Mouse (Mus musculus): Measurements from ENCODE around the gene Tmem150b.

Gene Tmem150b

GRCm38 (mm10) chr7:4725169-4725568 is at the start of gene Tmem150b:
Tmem150b (minus strand) TSS chr7:4725249.
- no peak for DNase-seq (ENCODE audit: low read depth, low spot score)

- DNase-seq (ENCODE audit: low read depth, low spot score), result no peak
Measured at GRCm38 (mm10) chr7:4771202-4771601, 46.2 kb upstream of the Tmem150b start, which contains the start of gene Fam71e2. Fam71e2 (minus strand) TSS chr7:4771302.

GRCm38 (mm10) chr7:4764946-4765710 is 40.1 kb upstream of the Tmem150b start:
- no peak for DNase-seq (ENCODE audit: low read depth, low spot score)

GRCm38 (mm10) chr7:4759670-4760069 is 34.6 kb upstream of the Tmem150b start:
- DNase-seq (ENCODE audit: low read depth, low spot score), result no peak

GRCm38 (mm10) chr7:4752821-4753570 is 27.9 kb upstream of the Tmem150b start, which contains the start of gene Cox6b2:
Cox6b2 (minus strand) TSS chr7:4753094.
- DNase-seq (ENCODE audit: low read depth, low spot score), result peak; percentile 79

GRCm38 (mm10) chr7:4751971-4752820 is 27.1 kb upstream of the Tmem150b start:
- peak; percentile 44 for DNase-seq (ENCODE audit: low read depth, low spot score)

- DNase-seq (ENCODE audit: low read depth, low spot score), result no peak
Measured at GRCm38 (mm10) chr7:4749169-4749568, 24.1 kb upstream of the Tmem150b start.

GRCm38 (mm10) chr7:4748321-4748720 is 23.3 kb upstream of the Tmem150b start:
- no peak for DNase-seq (ENCODE audit: low read depth, low spot score)

- DNase-seq (ENCODE audit: low read depth, low spot score), result no peak
Measured at GRCm38 (mm10) chr7:4747156-4747899, 22.3 kb upstream of the Tmem150b start.

GRCm38 (mm10) chr7:4746326-4746980 is 21.4 kb upstream of the Tmem150b start:
- DNase-seq (ENCODE audit: low read depth, low spot score), result no peak

GRCm38 (mm10) chr7:4744886-4745285 is 19.8 kb upstream of the Tmem150b start:
- no peak for DNase-seq (ENCODE audit: low read depth, low spot score)

- no peak for DNase-seq (ENCODE audit: low read depth, low spot score)
Measured at GRCm38 (mm10) chr7:4743354-4743753, 18.3 kb upstream of the Tmem150b start.

GRCm38 (mm10) chr7:4742482-4742819 is 17.4 kb upstream of the Tmem150b start:
- DNase-seq (ENCODE audit: low read depth, low spot score), result no peak

- no peak for DNase-seq (ENCODE audit: low read depth, low spot score)
Measured at GRCm38 (mm10) chr7:4741672-4742481, 16.8 kb upstream of the Tmem150b start.

GRCm38 (mm10) chr7:4741151-4741550 is 16.1 kb upstream of the Tmem150b start:
- peak; percentile 23 for DNase-seq (ENCODE audit: low read depth, low spot score)

- no peak for DNase-seq (ENCODE audit: low read depth, low spot score)
Measured at GRCm38 (mm10) chr7:4740309-4740727, 15.3 kb upstream of the Tmem150b start.

- DNase-seq (ENCODE audit: low read depth, low spot score), result peak; percentile 98
Measured at GRCm38 (mm10) chr7:4739544-4740275, 14.7 kb upstream of the Tmem150b start, which contains the start of gene Kmt5c. Kmt5c (plus strand) TSS chr7:4740115.

GRCm38 (mm10) chr7:4739041-4739543 is 14.0 kb upstream of the Tmem150b start:
- DNase-seq (ENCODE audit: low read depth, low spot score), result no peak

GRCm38 (mm10) chr7:4732968-4733392 is 7.9 kb upstream of the Tmem150b start:
- no peak for DNase-seq (ENCODE audit: low read depth, low spot score)
